In genomic region chr11:60220291-60220804, GRCm38 (mm10) we compare ENCODE assay signal across 8 mouse cellular contexts. TPM values are rescaled to one million over a fixed set of nuclear protein-coding genes. Genes with fewer than 3 reads are reported as not detected.
A peak's percentile ranks its signal among the peaks of the same experiment; 100 is the strongest.
DNase-seq lines count a peak whose midpoint lies in the region; ATAC-seq lines count a peak whose summit lies in the region.

No protein-coding gene starts in this region.

- no peaks in the 10 kb centered on the region for H3K9me3 ChIP-seq in forebrain, embryonic 10.5 days
- no peaks in the 10 kb centered on the region for H3K9me3 ChIP-seq in heart, embryonic 15.5 days (replicated peaks)
- H3K9me3 ChIP-seq in liver, embryonic 13.5 days (replicated peaks) = no peaks in the 10 kb centered on the region
- no peaks in the 10 kb centered on the region for H3K9me3 ChIP-seq in stomach, embryonic 14.5 days (ENCODE audit: control insufficient read depth, low read depth, low read length)

- peak overlapping the region; percentile 85 for H3K4me3 ChIP-seq in forebrain, embryonic 10.5 days
- peak overlapping the region; percentile 72 for H3K4me3 ChIP-seq in heart, embryonic 15.5 days
- peak overlapping the region; percentile 76 for H3K4me3 ChIP-seq in liver, embryonic 13.5 days (replicated peaks)
- peak overlapping the region; percentile 67 for H3K4me3 ChIP-seq in stomach, embryonic 14.5 days (ENCODE audit: low read depth, low read length)

- WGBS in forebrain, embryonic 10.5 days = under 1% methylated on average over 46 of the region's 46 CpGs
- WGBS in heart, embryonic 15.5 days = under 1% methylated on average over 46 of the region's 46 CpGs
- WGBS in liver, embryonic 13.5 days (ENCODE audit: insufficient replicate concordance) = under 1% methylated on average over 46 of the region's 46 CpGs
- WGBS in stomach, embryonic 14.5 days = under 1% methylated on average over 46 of the region's 46 CpGs

- ATAC-seq in heart, embryonic 15.5 days (replicated peaks; ENCODE audit: insufficient number of reproducible peaks, insufficient read depth, low FRiP score, low read depth) = peak; percentile 76
- ATAC-seq in liver, embryonic 13.5 days (ENCODE audit: low read depth) = peak; percentile 71
- ATAC-seq in stomach, embryonic 14.5 days (ENCODE audit: insufficient number of reproducible peaks, insufficient read depth, low FRiP score, low read depth) = peak; percentile 78

- peak overlapping the region; percentile 96 for H3K27ac ChIP-seq in forebrain, embryonic 10.5 days
- H3K27ac ChIP-seq in heart, embryonic 15.5 days = peak overlapping the region; percentile 92
- peak overlapping the region; percentile 92 for H3K27ac ChIP-seq in liver, embryonic 13.5 days
- H3K27ac ChIP-seq in stomach, embryonic 14.5 days (ENCODE audit: low read length) = peak overlapping the region; percentile 92

- H3K9ac ChIP-seq in heart, embryonic 15.5 days = peak overlapping the region; percentile 77
- peak overlapping the region; percentile 87 for H3K9ac ChIP-seq in liver, embryonic 13.5 days
- peak overlapping the region; percentile 57 for H3K9ac ChIP-seq in stomach, embryonic 14.5 days (replicated peaks; ENCODE audit: low read depth, low read length)

- peak overlapping the region; percentile 80 for H3K4me2 ChIP-seq in heart, embryonic 15.5 days
- H3K4me2 ChIP-seq in liver, embryonic 13.5 days = peak overlapping the region; percentile 90
- peak overlapping the region; percentile 84 for H3K4me2 ChIP-seq in stomach, embryonic 14.5 days (replicated peaks; ENCODE audit: low read depth, low read length)

- peaks cover 13% of the 10 kb centered on the region for H3K27me3 ChIP-seq in forebrain, embryonic 10.5 days (ENCODE audit: poor library complexity, severe bottlenecking)
- no peaks in the 10 kb centered on the region for H3K27me3 ChIP-seq in heart, embryonic 15.5 days
- no peaks in the 10 kb centered on the region for H3K27me3 ChIP-seq in liver, embryonic 13.5 days
- H3K27me3 ChIP-seq in stomach, embryonic 14.5 days (ENCODE audit: control insufficient read depth, insufficient read depth, low read length) = no peaks in the 10 kb centered on the region

- peaks cover 30% of the 10 kb centered on the region for H3K36me3 ChIP-seq in forebrain, embryonic 10.5 days (replicated peaks)
- H3K36me3 ChIP-seq in heart, embryonic 15.5 days = no peaks in the 10 kb centered on the region; the same call in 1 of the 2 replicates
- peaks cover 29% of the 10 kb centered on the region for H3K36me3 ChIP-seq in liver, embryonic 13.5 days
- H3K36me3 ChIP-seq in stomach, embryonic 14.5 days (ENCODE audit: control insufficient read depth, insufficient read depth, low read length) = 0 out of 2 replicates have a peak, but pooled peaks cover 2% of the 10 kb centered on the region

- H3K4me1 ChIP-seq in forebrain, embryonic 10.5 days = peaks cover 78% of the 10 kb centered on the region
- H3K4me1 ChIP-seq in heart, embryonic 15.5 days (replicated peaks) = peaks cover 58% of the 10 kb centered on the region
- peaks cover 86% of the 10 kb centered on the region for H3K4me1 ChIP-seq in liver, embryonic 13.5 days (replicated peaks)
- H3K4me1 ChIP-seq in stomach, embryonic 14.5 days (ENCODE audit: control insufficient read depth, insufficient read depth, low read length) = peaks cover 25% of the 10 kb centered on the region

- DNase-seq in CD8-positive naive resting alpha-beta T cell, adult 2 months (ENCODE audit: low read depth in 2 of 2, low spot score in 2 of 2) = peak; percentile 87 to 93
- DNase-seq in c-Kit-positive CD71-negative TER-119-negative erythroid progenitor cells, embryonic 14.5 days (ENCODE audit: low read depth) = peak; percentile 85
- peak; percentile 93 for DNase-seq in forebrain, embryonic 10.5 days (ENCODE audit: extremely low spot score, low spot score)
- peak; percentile 96 for DNase-seq in kidney, postnatal 14 days
- DNase-seq in liver, embryonic 13.5 days = peak; percentile 93
- DNase-seq in natural killer cell, adult 2 months (ENCODE audit: low spot score in 2 of 2) = peak; percentile 93 to 94

RNA-seq across cellular contexts. Expression of gene Srebf1, which starts 2.0 kb away (rescaled TPM):
- 59.3 and 66.1 TPM in 2 replicates for polyA plus RNA-seq in forebrain, embryonic 10.5 days (2016; fragmentation: Nextera tagmentation; extraction: Ambion mirVana)
- polyA plus RNA-seq in heart, embryonic 15.5 days (2015; fragmentation: Nextera tagmentation; extraction: Ambion mirVana) = 36.5 and 61.1 TPM in 2 replicates
- polyA plus RNA-seq in liver, embryonic 13.5 days (2015; fragmentation: Nextera tagmentation; extraction: Ambion mirVana) = 42.2 and 44.1 TPM in 2 replicates
- polyA plus RNA-seq in stomach, embryonic 14.5 days (2014; fragmentation: Nextera tagmentation; extraction: Ambion mirVana) = 70.9 and 72.6 TPM in 2 replicates

Comparison
In these comparisons a context has a peak if more than half of its experiments do, and no peak if none do; other contexts are left out.
1. Peak in every context shown above with its lines: DNase-seq, ATAC-seq, H3K4me3 ChIP-seq and H3K27ac ChIP-seq.